Mouse (Mus musculus): ENCODE measurements around the gene Btbd7. TPM values are rescaled to one million over a fixed set of nuclear protein-coding genes. Genes with fewer than 3 reads are reported as not detected.

Gene Btbd7
- polyA plus RNA-seq, 1 experiment from 2014 or later, result 10.7 TPM

DNA sequence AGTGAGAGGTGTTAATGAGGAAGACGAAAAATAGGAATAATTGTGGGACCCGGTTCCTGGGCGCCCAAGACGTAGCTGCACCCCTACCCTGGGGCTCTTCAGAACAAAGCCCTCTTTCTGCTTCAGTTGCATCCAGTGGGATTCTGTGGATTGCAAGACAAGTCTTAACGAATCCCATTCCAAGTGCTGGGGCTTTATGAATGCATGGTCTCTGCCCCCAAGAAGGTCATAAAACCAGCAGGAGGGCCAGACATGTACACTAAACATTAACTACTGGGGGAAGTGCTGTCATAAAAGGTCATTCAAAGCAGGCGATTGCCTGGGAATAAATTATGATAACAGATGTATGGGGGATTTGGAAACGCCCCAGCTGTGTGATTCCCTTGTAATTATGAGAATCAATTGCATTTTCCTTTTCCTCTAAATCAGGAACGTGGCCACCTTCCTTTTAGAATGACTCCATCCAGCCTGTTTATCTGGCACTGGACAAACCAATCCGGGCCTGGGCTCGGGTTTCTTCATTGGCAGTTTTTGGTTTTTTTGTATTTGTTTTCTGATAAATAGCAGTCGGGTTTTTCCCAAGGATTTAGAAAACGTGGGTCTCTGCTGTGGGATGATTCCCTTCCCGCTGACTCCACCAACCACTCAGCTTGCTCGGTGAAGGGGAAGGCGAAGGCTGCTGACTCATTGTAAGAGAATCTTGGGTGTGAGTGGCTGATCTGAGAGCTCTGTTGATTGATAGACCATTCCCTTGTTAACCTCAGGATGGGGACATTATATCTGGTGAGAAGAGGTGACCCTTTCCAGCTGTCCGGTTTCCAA lies 147.3 kb downstream of the Btbd7 start:
- no peaks in the 10 kb centered on the region for H3K36me3 ChIP-seq (ENCODE audit: control insufficient read depth, insufficient read depth)
- H3K27ac ChIP-seq (ENCODE audit: low read length), result no peak overlapping the region
- peak overlapping the region; percentile 52 for H3K4me2 ChIP-seq (ENCODE audit: low read depth, low read length)
- no peak overlapping the region for H3K9ac ChIP-seq (ENCODE audit: low read length)
- peaks cover 11% of the 10 kb centered on the region; the same call in 1 of the 2 replicates for H3K4me1 ChIP-seq (ENCODE audit: control insufficient read depth, insufficient read depth, low read length)
- H3K27me3 ChIP-seq (ENCODE audit: control insufficient read depth, insufficient read depth, low read length), result no peaks in the 10 kb centered on the region
- H3K9me3 ChIP-seq (replicated peaks; ENCODE audit: control insufficient read depth, low read length), result no peaks in the 10 kb centered on the region
- 40% methylated on average over 16 of the region's 16 CpGs for WGBS
- no peak for ATAC-seq (replicated peaks; ENCODE audit: extremely low read depth, insufficient read depth, low FRiP score)
- no peak overlapping the region for H3K4me3 ChIP-seq (ENCODE audit: low read length)

Other genes starting within 250 kb of the Btbd7 start
- gene Itpk1, start 173.5 kb downstream of the Btbd7 start, polyA plus RNA-seq (2015; fragmentation: Nextera tagmentation; extraction: Ambion mirVana), result 7.2 and 8.8 TPM in 2 replicates
- 19.0 and 19.5 TPM in 2 replicates for gene Moap1, start 134.8 kb downstream of the Btbd7 start, polyA plus RNA-seq (2015; fragmentation: Nextera tagmentation; extraction: Ambion mirVana)
- gene Tmem251, start 134.7 kb downstream of the Btbd7 start, polyA plus RNA-seq (2015; fragmentation: Nextera tagmentation; extraction: Ambion mirVana), result 7.7 and 8.3 TPM in 2 replicates
- gene Gm28051, start 120.7 kb downstream of the Btbd7 start, polyA plus RNA-seq (2015; fragmentation: Nextera tagmentation; extraction: Ambion mirVana), result not detected in 2 replicates
- gene Gon7, start 120.7 kb downstream of the Btbd7 start, polyA plus RNA-seq (2015; fragmentation: Nextera tagmentation; extraction: Ambion mirVana), result 20.0 and 27.2 TPM in 2 replicates
- gene Ubr7, start 120.5 kb downstream of the Btbd7 start, polyA plus RNA-seq (2015; fragmentation: Nextera tagmentation; extraction: Ambion mirVana), result 33.0 and 33.3 TPM in 2 replicates
- gene Gm20604, start 119.8 kb downstream of the Btbd7 start, polyA plus RNA-seq (2015; fragmentation: Nextera tagmentation; extraction: Ambion mirVana), result 16.7 and 17.4 TPM in 2 replicates
- gene Cox8c, start 20.8 kb upstream of the Btbd7 start, polyA plus RNA-seq (2015; fragmentation: Nextera tagmentation; extraction: Ambion mirVana), result not detected in 2 replicates
- 0.30 and 0.37 TPM in 2 replicates for gene Unc79, start 70.4 kb upstream of the Btbd7 start, polyA plus RNA-seq (2015; fragmentation: Nextera tagmentation; extraction: Ambion mirVana)